7 mouse cellular contexts compared by ENCODE assay signal in genomic region chr3:41384410-41384809, GRCm38 (mm10).
"Had no signal": no experiment of that assay in that cellular context is flagged by ENCODE, and none has a peak within 500 bp of the region (broad histone marks: within the 10 kb centered on the region; RNA-seq: fewer than 3 reads in every experiment).

No protein-coding gene starts in this region.

- DNase-seq: kidney, adult 2 months; liver, embryonic 13.5 days; lung, adult 2 months; lung, postnatal 14 days; lung, postnatal 4 days; thymus, adult 18-20 months; thymus, postnatal 4 days had no signal
